Mouse (Mus musculus): ENCODE data around the gene Atp7b. TPM values are rescaled to one million over a fixed set of nuclear protein-coding genes. Genes with fewer than 3 reads are reported as not detected.
A peak's percentile ranks its signal among the peaks of the same experiment; 100 is the strongest.

The Atp7b gene
- 2.6 and 4.3 TPM in 2 replicates for polyA plus RNA-seq (2011; ENCODE audit: insufficient read depth, insufficient read length, low replicate concordance, missing spikeins)

GRCm38 (mm10) chr8:22059821-22060445, at the start of gene Atp7b:
TSS of gene Atp7b (minus strand) at chr8:22060305.
- TF ChIP-seq CTCF (IDR thresholded peaks at IDR 0.05; ENCODE audit: control insufficient read depth, insufficient read depth, low read length) (no peak; the same call in 1 of the 2 replicates), POLR2A (IDR thresholded peaks at IDR 0.05; ENCODE audit: borderline replicate concordance, control insufficient read depth, low read depth, low read length) (peak; percentile 26; the same call in 1 of the 2 replicates)
- H3K27ac ChIP-seq (ENCODE audit: control insufficient read depth, insufficient read depth, low read depth, low read length, poor library complexity): peak within 1 kb of the TSS; percentile 47
- WGBS: 2% methylated on average over 46 of the region's 46 CpGs

GRCm38 (mm10) chr8:22107020-22107419, 46.9 kb upstream of the Atp7b start:
- Histone ChIP-seq H3K4me3 (replicated peaks; ENCODE audit: control insufficient read depth, low read depth, low read length) (no peak overlapping the region), H3K4me1 (ENCODE audit: control insufficient read depth, insufficient read depth, low read length) (no peaks in the 10 kb centered on the region), H3K27ac (ENCODE audit: control insufficient read depth, insufficient read depth, low read depth, low read length, poor library complexity) (no peak overlapping the region)
- TF ChIP-seq CTCF (IDR thresholded peaks at IDR 0.05; ENCODE audit: control insufficient read depth, insufficient read depth, low read length) (no peak), POLR2A (IDR thresholded peaks at IDR 0.05; ENCODE audit: borderline replicate concordance, control insufficient read depth, low read depth, low read length) (no peak)
- 70% methylated on average over 4 of the region's 4 CpGs for WGBS

More at GRCm38 (mm10) chr8:22059821-22060445, at the start of gene Atp7b:
- peaks cover 1% of the 10 kb centered on the region; the same call in 1 of the 2 replicates for H3K4me1 ChIP-seq (ENCODE audit: control insufficient read depth, insufficient read depth, low read length)
- H3K4me3 ChIP-seq (replicated peaks; ENCODE audit: control insufficient read depth, low read depth, low read length): peak within 1 kb of the TSS; percentile 82

GRCm38 (mm10) chr8:22091568-22091967, 31.5 kb upstream of the Atp7b start:
- WGBS: 49% methylated on average over 8 of the region's 8 CpGs
- Histone ChIP-seq H3K4me3 (replicated peaks; ENCODE audit: control insufficient read depth, low read depth, low read length) (no peak overlapping the region), H3K27ac (ENCODE audit: control insufficient read depth, insufficient read depth, low read depth, low read length, poor library complexity) (no peak overlapping the region), H3K4me1 (ENCODE audit: control insufficient read depth, insufficient read depth, low read length) (no peaks in the 10 kb centered on the region)
- TF ChIP-seq CTCF (IDR thresholded peaks at IDR 0.05; ENCODE audit: control insufficient read depth, insufficient read depth, low read length): peak; percentile 27; the same call in 1 of the 2 replicates
- no peak for TF ChIP-seq POLR2A (IDR thresholded peaks at IDR 0.05; ENCODE audit: borderline replicate concordance, control insufficient read depth, low read depth, low read length)

- WGBS: 85% methylated on average over 4 of the region's 4 CpGs
- H3K27ac ChIP-seq (ENCODE audit: control insufficient read depth, insufficient read depth, low read depth, low read length, poor library complexity): no peak overlapping the region
- no peak for TF ChIP-seq POLR2A (IDR thresholded peaks at IDR 0.05; ENCODE audit: borderline replicate concordance, control insufficient read depth, low read depth, low read length)
- TF ChIP-seq CTCF (IDR thresholded peaks at IDR 0.05; ENCODE audit: control insufficient read depth, insufficient read depth, low read length): no peak
- no peak overlapping the region for H3K4me3 ChIP-seq (replicated peaks; ENCODE audit: control insufficient read depth, low read depth, low read length)
- no peaks in the 10 kb centered on the region for H3K4me1 ChIP-seq (ENCODE audit: control insufficient read depth, insufficient read depth, low read length)
Observed at GRCm38 (mm10) chr8:22089226-22089625, 29.1 kb upstream of the Atp7b start.

GRCm38 (mm10) chr8:22079313-22080007, 19.4 kb upstream of the Atp7b start:
- H3K27ac ChIP-seq (ENCODE audit: control insufficient read depth, insufficient read depth, low read depth, low read length, poor library complexity): no peak overlapping the region
- peak overlapping the region; percentile 28 for H3K4me3 ChIP-seq (replicated peaks; ENCODE audit: control insufficient read depth, low read depth, low read length)
- H3K4me1 ChIP-seq (ENCODE audit: control insufficient read depth, insufficient read depth, low read length): no peaks in the 10 kb centered on the region; the same call in 1 of the 2 replicates
- TF ChIP-seq CTCF (IDR thresholded peaks at IDR 0.05; ENCODE audit: control insufficient read depth, insufficient read depth, low read length) (no peak), POLR2A (IDR thresholded peaks at IDR 0.05; ENCODE audit: borderline replicate concordance, control insufficient read depth, low read depth, low read length) (no peak)
- 43% methylated on average over 9 of the region's 9 CpGs for WGBS

- Histone ChIP-seq H3K4me3 (replicated peaks; ENCODE audit: control insufficient read depth, low read depth, low read length) (peak overlapping the region; percentile 19), H3K4me1 (ENCODE audit: control insufficient read depth, insufficient read depth, low read length) (peaks cover 1% of the 10 kb centered on the region; the same call in 1 of the 2 replicates), H3K27ac (ENCODE audit: control insufficient read depth, insufficient read depth, low read depth, low read length, poor library complexity) (no peak overlapping the region)
- 9% methylated on average over 3 of the region's 3 CpGs for WGBS
- TF ChIP-seq CTCF (IDR thresholded peaks at IDR 0.05; ENCODE audit: control insufficient read depth, insufficient read depth, low read length): no peak
- TF ChIP-seq POLR2A (IDR thresholded peaks at IDR 0.05; ENCODE audit: borderline replicate concordance, control insufficient read depth, low read depth, low read length): no peak
Observed at GRCm38 (mm10) chr8:22061126-22061525, 1.0 kb upstream of the Atp7b start.

- Histone ChIP-seq H3K4me1 (ENCODE audit: control insufficient read depth, insufficient read depth, low read length) (peaks cover 1% of the 10 kb centered on the region; the same call in 1 of the 2 replicates), H3K27ac (ENCODE audit: control insufficient read depth, insufficient read depth, low read depth, low read length, poor library complexity) (peak within 1 kb of the TSS; percentile 47), H3K4me3 (replicated peaks; ENCODE audit: control insufficient read depth, low read depth, low read length) (peak within 1 kb of the TSS; percentile 82)
- peak; percentile 93 for TF ChIP-seq POLR2A (IDR thresholded peaks at IDR 0.05; ENCODE audit: borderline replicate concordance, control insufficient read depth, low read depth, low read length)
- TF ChIP-seq CTCF (IDR thresholded peaks at IDR 0.05; ENCODE audit: control insufficient read depth, insufficient read depth, low read length): no peak
- 0% methylated on average over 33 of the region's 36 CpGs for WGBS
Observed at GRCm38 (mm10) chr8:22060446-22060889, 363 bp upstream of the Atp7b start, which contains the start of gene Alg11. TSS of gene Alg11 (plus strand) at chr8:22060721.

GRCm38 (mm10) chr8:22059153-22059738, 859 bp downstream of the Atp7b start:
- TF ChIP-seq POLR2A (IDR thresholded peaks at IDR 0.05; ENCODE audit: borderline replicate concordance, control insufficient read depth, low read depth, low read length) (no peak), CTCF (IDR thresholded peaks at IDR 0.05; ENCODE audit: control insufficient read depth, insufficient read depth, low read length) (no peak)
- Histone ChIP-seq H3K4me1 (ENCODE audit: control insufficient read depth, insufficient read depth, low read length) (peaks cover 1% of the 10 kb centered on the region; the same call in 1 of the 2 replicates), H3K27ac (ENCODE audit: control insufficient read depth, insufficient read depth, low read depth, low read length, poor library complexity) (peak overlapping the region; percentile 46; the same call in 1 of the 2 replicates), H3K4me3 (replicated peaks; ENCODE audit: control insufficient read depth, low read depth, low read length) (peak overlapping the region; percentile 82)
- WGBS: 25% methylated on average over 11 of the region's 11 CpGs

Measured in bone marrow, adult 2 months (tissue).